ENCODE assay signal across 8 mouse cellular contexts in the genomic region with DNA sequence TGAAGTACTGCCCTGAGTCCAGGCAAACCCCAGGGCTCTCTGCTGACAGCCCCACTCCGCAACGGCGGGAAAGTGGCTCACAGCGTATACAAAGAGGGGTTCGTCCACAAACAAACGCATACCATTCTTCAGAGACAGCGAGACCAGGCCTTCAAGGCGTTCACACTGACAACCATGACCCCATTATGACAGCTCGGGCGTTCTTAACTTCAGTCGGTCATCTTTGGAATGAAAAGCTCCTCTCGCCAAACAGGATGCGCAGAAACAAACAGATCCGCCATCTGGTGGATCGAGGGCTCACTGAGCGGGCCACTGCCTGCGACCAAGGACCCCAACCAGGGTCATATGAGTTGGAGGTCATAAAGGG. TPM values are rescaled to one million over a fixed set of nuclear protein-coding genes. Genes with fewer than 3 reads are reported as not detected.
DNase-seq lines count a peak whose midpoint lies in the region; ATAC-seq and TF ChIP-seq lines count a peak whose summit lies in the region.

No protein-coding gene starts in this region.

- H3K4me1 ChIP-seq in heart, embryonic 11.5 days (ENCODE audit: control insufficient read depth, insufficient read depth, low read length) = peaks cover 7% of the 10 kb centered on the region
- no peaks in the 10 kb centered on the region; the same call in 1 of the 2 replicates for H3K4me1 ChIP-seq in bone marrow, adult 2 months (ENCODE audit: control insufficient read depth, insufficient read depth, low read length)
- H3K4me1 ChIP-seq in forebrain, embryonic 15.5 days = peaks cover 15% of the 10 kb centered on the region
- H3K4me1 ChIP-seq in limb, embryonic 15.5 days = peaks cover 12% of the 10 kb centered on the region
- H3K4me1 ChIP-seq in midbrain, embryonic 15.5 days = peaks cover 14% of the 10 kb centered on the region

- no peak for TF ChIP-seq POLR2A in bone marrow, adult 2 months (IDR thresholded peaks at IDR 0.05; ENCODE audit: borderline replicate concordance, control insufficient read depth, low read depth, low read length)

- no peaks in the 10 kb centered on the region for H3K36me3 ChIP-seq in heart, embryonic 11.5 days (ENCODE audit: control insufficient read depth, insufficient read depth, low read length)
- H3K36me3 ChIP-seq in forebrain, embryonic 15.5 days = no peaks in the 10 kb centered on the region
- no peaks in the 10 kb centered on the region for H3K36me3 ChIP-seq in limb, embryonic 15.5 days
- H3K36me3 ChIP-seq in midbrain, embryonic 15.5 days (replicated peaks) = no peaks in the 10 kb centered on the region

- no peak for TF ChIP-seq CTCF in bone marrow, adult 2 months (IDR thresholded peaks at IDR 0.05; ENCODE audit: control insufficient read depth, insufficient read depth, low read length)

- peak overlapping the region; percentile 94 for H3K4me3 ChIP-seq in heart, embryonic 11.5 days (ENCODE audit: low read depth, low read length)
- H3K4me3 ChIP-seq in bone marrow, adult 2 months (replicated peaks; ENCODE audit: control insufficient read depth, low read depth, low read length) = peak overlapping the region; percentile 76
- peak overlapping the region; percentile 88 for H3K4me3 ChIP-seq in forebrain, embryonic 15.5 days
- peak overlapping the region; percentile 88 for H3K4me3 ChIP-seq in limb, embryonic 15.5 days
- H3K4me3 ChIP-seq in midbrain, embryonic 15.5 days = peak overlapping the region; percentile 96

- H3K27ac ChIP-seq in heart, embryonic 11.5 days (ENCODE audit: low read depth, low read length) = 0 out of 2 replicates have a peak overlapping the region, but pooled peaks have one; percentile 50
- peak overlapping the region; percentile 88 for H3K27ac ChIP-seq in bone marrow, adult 2 months (ENCODE audit: control insufficient read depth, insufficient read depth, low read depth, low read length, poor library complexity)
- H3K27ac ChIP-seq in forebrain, embryonic 15.5 days (replicated peaks) = 0 out of 2 replicates have a peak overlapping the region, but pooled peaks have one; percentile 77
- H3K27ac ChIP-seq in limb, embryonic 15.5 days = no peak overlapping the region; the same call in 1 of the 2 replicates
- peak overlapping the region; percentile 87 for H3K27ac ChIP-seq in midbrain, embryonic 15.5 days

- peak overlapping the region; percentile 70 for H3K4me2 ChIP-seq in heart, embryonic 11.5 days
- H3K4me2 ChIP-seq in forebrain, embryonic 15.5 days (replicated peaks) = peak overlapping the region; percentile 87
- H3K4me2 ChIP-seq in limb, embryonic 15.5 days = peak overlapping the region; percentile 98
- peak overlapping the region; percentile 86 for H3K4me2 ChIP-seq in midbrain, embryonic 15.5 days

- H3K9me3 ChIP-seq in heart, embryonic 11.5 days (replicated peaks; ENCODE audit: control insufficient read depth, low read length) = no peaks in the 10 kb centered on the region
- H3K9me3 ChIP-seq in forebrain, embryonic 15.5 days = no peaks in the 10 kb centered on the region
- no peaks in the 10 kb centered on the region for H3K9me3 ChIP-seq in limb, embryonic 15.5 days
- H3K9me3 ChIP-seq in midbrain, embryonic 15.5 days = no peaks in the 10 kb centered on the region

- ATAC-seq in heart, embryonic 11.5 days (replicated peaks; ENCODE audit: insufficient number of reproducible peaks, low FRiP score, low TSS enrichment) = no peak; the same call in 1 of the 2 replicates
- no peak; the same call in 1 of the 2 replicates for ATAC-seq in forebrain, embryonic 15.5 days (replicated peaks)
- ATAC-seq in limb, embryonic 15.5 days (ENCODE audit: insufficient number of reproducible peaks, low FRiP score, low TSS enrichment, low read depth) = no peak
- ATAC-seq in midbrain, embryonic 15.5 days (replicated peaks) = peak; percentile 27

- H3K9ac ChIP-seq in heart, embryonic 11.5 days (ENCODE audit: low read depth, low read length) = peak overlapping the region; percentile 76
- H3K9ac ChIP-seq in forebrain, embryonic 15.5 days (replicated peaks) = peak overlapping the region; percentile 79
- H3K9ac ChIP-seq in limb, embryonic 15.5 days = peak overlapping the region; percentile 65; the same call in 1 of the 2 replicates
- H3K9ac ChIP-seq in midbrain, embryonic 15.5 days = peak overlapping the region; percentile 89

- no peak for DNase-seq in heart, postnatal 4 days
- DNase-seq in adrenal gland, adult 8-10 months = no peak
- no peak for DNase-seq in left cerebral cortex, adult 9 months (ENCODE audit: low spot score in 2 of 2)

- WGBS in heart, embryonic 11.5 days (ENCODE audit: insufficient replicate concordance) = under 1% methylated on average over 17 of the region's 17 CpGs
- WGBS in bone marrow, adult 2 months = 2% methylated on average over 17 of the region's 17 CpGs
- under 1% methylated on average over 17 of the region's 17 CpGs for WGBS in forebrain, embryonic 15.5 days
- WGBS in limb, embryonic 15.5 days = under 1% methylated on average over 17 of the region's 17 CpGs
- under 1% methylated on average over 17 of the region's 17 CpGs for WGBS in midbrain, embryonic 15.5 days

- H3K27me3 ChIP-seq in heart, embryonic 11.5 days (ENCODE audit: control insufficient read depth, insufficient read depth, low read length) = peaks cover 4% of the 10 kb centered on the region
- peaks cover 7% of the 10 kb centered on the region; the same call in 1 of the 2 replicates for H3K27me3 ChIP-seq in forebrain, embryonic 15.5 days
- H3K27me3 ChIP-seq in limb, embryonic 15.5 days = peaks cover 12% of the 10 kb centered on the region
- 0 out of 2 replicates have a peak, but pooled peaks cover 4% of the 10 kb centered on the region for H3K27me3 ChIP-seq in midbrain, embryonic 15.5 days (replicated peaks)

RNA-seq across cellular contexts. Expression of gene Ccsap, which starts 1.5 kb away (rescaled TPM):
- polyA plus RNA-seq in heart, embryonic 11.5 days (2014; fragmentation: Nextera tagmentation; extraction: Ambion mirVana) = 2.5 and 4.0 TPM in 2 replicates
- total RNA-seq in heart, postnatal 4 days (2021) = 1 to 10 TPM; 4.6 to 5.4 TPM
- polyA plus RNA-seq in bone marrow, adult 2 months (2011; ENCODE audit: insufficient read depth, insufficient read length, low replicate concordance, missing spikeins) = 2.2 and 2.5 TPM in 2 replicates
- 8.2 and 8.3 TPM in 2 replicates for polyA plus RNA-seq in forebrain, embryonic 15.5 days (2015; fragmentation: Nextera tagmentation; extraction: Ambion mirVana)
- polyA plus RNA-seq in limb, embryonic 15.5 days (2015; fragmentation: Nextera tagmentation; extraction: Ambion mirVana) = 2.6 and 3.0 TPM in 2 replicates
- polyA plus RNA-seq in midbrain, embryonic 15.5 days (2015; fragmentation: Nextera tagmentation; extraction: Ambion mirVana) = 5.4 and 6.0 TPM in 2 replicates
- 1 to 10 TPM; 2.2 to 3.3 (median 2.3) TPM for total RNA-seq in adrenal gland, adult 8-10 months (2022)

RNA-seq across cellular contexts. Expression of gene Acta1, which starts 36.0 kb away (rescaled TPM):
- polyA plus RNA-seq in heart, embryonic 11.5 days (2014; fragmentation: Nextera tagmentation; extraction: Ambion mirVana) = 558 and 581 TPM in 2 replicates
- 100 to 1,000 TPM; 369 to 594 TPM for total RNA-seq in heart, postnatal 4 days (2021)
- 41.5 and 54.8 TPM in 2 replicates for polyA plus RNA-seq in bone marrow, adult 2 months (2011; ENCODE audit: insufficient read depth, insufficient read length, low replicate concordance, missing spikeins)
- polyA plus RNA-seq in forebrain, embryonic 15.5 days (2015; fragmentation: Nextera tagmentation; extraction: Ambion mirVana) = 3.8 and 7.0 TPM in 2 replicates
- 949 and 3,391 TPM in 2 replicates for polyA plus RNA-seq in limb, embryonic 15.5 days (2015; fragmentation: Nextera tagmentation; extraction: Ambion mirVana)
- polyA plus RNA-seq in midbrain, embryonic 15.5 days (2015; fragmentation: Nextera tagmentation; extraction: Ambion mirVana) = 6.6 TPM in 2 replicates
- total RNA-seq in adrenal gland, adult 8-10 months (2022) = 1 to 10 TPM in 2 of 4 experiments, under 1 TPM in 2; 0.17 to 4.4 (median 0.80) TPM

RNA-seq across cellular contexts. Expression of gene Rab4a, which starts 52.8 kb away (rescaled TPM):
- 55.0 and 58.7 TPM in 2 replicates for polyA plus RNA-seq in heart, embryonic 11.5 days (2014; fragmentation: Nextera tagmentation; extraction: Ambion mirVana)
- total RNA-seq in heart, postnatal 4 days (2021) = 10 to 100 TPM in 1 of 2 experiments, 1 to 10 TPM in 1; 9.4 to 12.0 TPM
- 3.5 and 9.1 TPM in 2 replicates for polyA plus RNA-seq in bone marrow, adult 2 months (2011; ENCODE audit: insufficient read depth, insufficient read length, low replicate concordance, missing spikeins)
- 78.2 and 78.5 TPM in 2 replicates for polyA plus RNA-seq in forebrain, embryonic 15.5 days (2015; fragmentation: Nextera tagmentation; extraction: Ambion mirVana)
- 40.6 and 44.5 TPM in 2 replicates for polyA plus RNA-seq in limb, embryonic 15.5 days (2015; fragmentation: Nextera tagmentation; extraction: Ambion mirVana)
- 73.5 and 76.3 TPM in 2 replicates for polyA plus RNA-seq in midbrain, embryonic 15.5 days (2015; fragmentation: Nextera tagmentation; extraction: Ambion mirVana)
- total RNA-seq in adrenal gland, adult 8-10 months (2022) = 10 to 100 TPM; 24.3 to 40.6 (median 34.0) TPM

Comparison
In these comparisons a context has a peak if more than half of its experiments do, and no peak if none do; other contexts are left out.
1. RNA of gene Acta1, which starts 36.0 kb away (polyA plus RNA-seq): 949 to 3,391 TPM in limb, embryonic 15.5 days and 558 to 581 TPM in heart, embryonic 11.5 days; 41.5 to 54.8 TPM in bone marrow, adult 2 months, 3.8 to 7.0 TPM in forebrain, embryonic 15.5 days and 6.6 TPM in midbrain, embryonic 15.5 days; every median in the first group is over 10 times any median in the second.
2. Peak in every context shown above with its lines, with median percentiles within 50 percentile points of each other: H3K4me2 ChIP-seq, H3K4me3 ChIP-seq and H3K9ac ChIP-seq.